Mouse (Mus musculus) splenic B cell, adult 2 months (primary cell): Measurements from ENCODE around the gene Ppa2.

Source experiments
- DNase-seq: peaks from one replicate; pipeline ENCODE4 v3.0.0-alpha.2; 2011; ENCODE audit warnings: low read depth, low spot score
- H3K27me3 ChIP-seq: 2 replicates; pipeline ENCODE4 v1.6.1; 2012; ENCODE audit warnings: mild to moderate bottlenecking, low read length, moderate library complexity, mixed read lengths; ENCODE audit not compliant: control insufficient read depth, poor library complexity, insufficient read depth, severe bottlenecking
- H3K36me3 ChIP-seq: 2 replicates; pipeline ENCODE4 v1.6.1; 2012; ENCODE audit warnings: mild to moderate bottlenecking, low read length, moderate library complexity, mixed read lengths; ENCODE audit not compliant: control insufficient read depth, poor library complexity, insufficient read depth, severe bottlenecking

Ppa2 gene

DNA sequence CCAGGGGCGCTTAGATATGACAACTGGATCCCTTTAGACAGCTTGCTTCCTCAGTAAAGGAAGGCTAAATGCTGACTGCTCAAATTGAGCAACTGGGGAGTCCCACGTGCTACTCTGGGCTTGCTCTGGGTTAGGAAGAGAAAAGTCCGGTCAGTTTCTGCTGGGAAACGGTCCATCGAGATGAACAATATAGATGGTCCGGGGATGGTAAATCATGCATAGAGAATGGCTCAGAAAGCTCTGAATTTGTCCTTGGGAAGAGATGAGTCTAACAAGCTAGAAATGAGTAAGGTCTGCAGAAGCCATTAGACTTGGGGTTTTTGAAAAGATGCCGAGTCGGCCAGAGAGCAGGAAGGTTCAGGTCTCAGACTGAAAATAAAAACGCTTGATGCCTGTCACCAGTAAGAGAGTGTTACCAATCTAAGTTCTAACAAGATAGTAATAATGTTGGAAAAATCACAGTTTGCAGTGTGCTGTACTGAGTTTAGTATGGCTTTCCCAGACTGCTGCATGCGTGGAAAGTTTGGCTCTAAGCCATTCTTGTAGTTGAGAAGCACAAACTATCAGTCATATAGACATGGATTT, 80.0 kb downstream of the Ppa2 start:
- DNase-seq, result no peak
- H3K36me3 ChIP-seq, result no peaks in the 10 kb centered on the region
- H3K27me3 ChIP-seq, result no peaks in the 10 kb centered on the region

DNA sequence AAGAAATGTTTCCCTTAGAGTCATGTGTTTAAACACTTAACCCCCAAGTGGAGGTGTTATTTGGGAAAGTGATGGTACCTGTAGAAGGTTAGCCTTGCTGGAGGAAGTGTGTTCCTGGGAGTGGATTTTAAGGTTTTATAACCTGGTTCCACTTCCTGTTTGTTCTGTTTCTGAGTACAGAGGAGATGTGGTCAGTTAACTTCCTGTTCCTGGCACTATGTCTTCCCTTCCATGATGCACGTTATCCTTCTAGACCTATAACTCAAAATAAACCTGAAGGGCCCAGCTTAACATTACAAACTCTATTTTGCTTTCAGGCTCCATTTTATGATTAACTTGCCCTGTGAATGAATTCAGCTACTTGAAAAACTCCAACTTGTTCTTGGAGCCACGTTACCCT, 84.6 kb downstream of the Ppa2 start:
- no peaks in the 10 kb centered on the region for H3K36me3 ChIP-seq
- no peaks in the 10 kb centered on the region for H3K27me3 ChIP-seq
- peak; percentile 28 for DNase-seq

DNA sequence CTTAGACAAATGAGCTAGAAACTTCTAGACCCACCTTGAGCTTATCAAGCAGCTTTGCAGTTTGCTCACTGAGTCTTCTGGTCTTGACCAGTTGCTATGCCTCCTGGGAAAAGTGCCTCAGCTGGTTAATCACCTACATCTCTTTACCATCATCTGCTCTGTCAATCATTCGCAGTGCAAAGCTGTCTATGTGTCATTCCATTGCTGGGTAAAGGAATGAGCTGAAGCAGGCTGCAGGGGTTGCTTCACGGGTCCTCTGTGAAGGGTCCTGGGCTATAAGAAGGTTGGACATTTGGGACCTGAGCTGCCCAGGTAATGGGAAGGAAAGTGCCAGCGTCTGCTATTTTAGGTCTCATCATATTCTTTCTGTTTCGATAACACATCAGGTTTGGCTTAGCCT, 93.9 kb downstream of the Ppa2 start:
- no peak for DNase-seq
- no peaks in the 10 kb centered on the region for H3K36me3 ChIP-seq
- H3K27me3 ChIP-seq, result no peaks in the 10 kb centered on the region

DNA sequence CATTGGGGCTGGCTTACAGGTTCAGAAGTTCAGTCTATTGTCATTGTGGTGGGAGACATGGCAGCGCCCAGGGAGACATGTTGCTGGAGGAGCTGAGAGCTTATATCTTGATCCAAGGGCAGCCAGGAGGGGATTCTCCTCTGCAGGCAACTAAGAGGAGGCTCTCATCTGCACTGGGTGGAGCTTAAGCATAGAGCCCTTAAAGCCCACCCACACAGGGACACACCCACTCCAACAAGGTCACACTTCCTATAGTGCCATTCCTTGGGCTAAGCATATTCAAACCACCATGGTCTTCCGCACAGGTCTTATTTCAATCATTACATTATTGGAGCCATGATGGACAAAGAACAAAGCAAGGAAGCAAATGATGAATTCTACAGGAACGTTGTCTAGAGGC, 95.7 kb downstream of the Ppa2 start:
- DNase-seq, result no peak
- H3K36me3 ChIP-seq, result no peaks in the 10 kb centered on the region
- H3K27me3 ChIP-seq, result no peaks in the 10 kb centered on the region

DNA sequence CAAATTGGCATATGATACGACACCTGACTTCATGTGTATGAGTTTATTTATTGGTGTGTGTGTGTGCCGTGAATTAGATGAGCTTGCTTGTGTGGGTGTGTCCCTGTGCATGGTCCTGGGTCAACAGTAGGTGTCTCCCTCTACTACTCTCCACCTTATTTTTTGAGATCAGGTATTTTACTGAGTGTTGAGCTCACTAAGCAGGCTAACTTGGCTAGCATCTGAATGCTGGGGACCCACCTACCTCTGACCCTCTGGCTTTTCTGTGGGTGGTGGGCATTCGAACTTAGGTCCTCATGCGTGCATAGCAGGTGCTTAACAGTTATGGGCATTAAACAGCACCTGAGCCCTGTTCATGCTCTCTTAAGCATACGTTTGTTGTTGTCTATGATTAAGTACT, 96.3 kb downstream of the Ppa2 start:
- peak; percentile 6 for DNase-seq
- Histone ChIP-seq H3K36me3 (no peaks in the 10 kb centered on the region), H3K27me3 (no peaks in the 10 kb centered on the region)

DNA sequence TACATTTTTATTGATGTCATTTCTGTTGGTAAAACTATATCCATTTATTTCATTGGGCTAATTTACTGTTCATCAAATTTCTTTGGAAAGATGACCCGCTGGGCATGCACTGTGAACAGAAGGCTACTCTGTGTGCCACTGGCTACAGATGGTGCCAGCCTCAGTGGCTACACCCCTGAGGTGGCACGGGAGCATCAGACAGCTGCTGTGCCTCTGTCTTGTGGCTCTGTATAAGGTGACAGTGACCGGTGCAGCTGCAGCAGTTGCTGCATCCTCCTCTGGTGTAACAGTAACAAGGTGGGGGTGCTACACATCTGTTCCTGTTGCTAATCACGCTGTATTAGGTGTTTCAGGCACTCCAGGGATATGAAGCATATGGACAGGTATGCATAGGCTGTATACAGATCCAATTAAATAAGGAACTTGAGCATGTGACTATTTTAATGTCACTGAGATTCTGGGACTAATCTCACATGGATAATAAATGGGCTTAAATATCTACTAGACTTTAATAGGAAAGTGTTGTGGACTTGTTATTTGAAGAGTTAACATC, 101.3 kb downstream of the Ppa2 start:
- H3K27me3 ChIP-seq, result no peaks in the 10 kb centered on the region
- H3K36me3 ChIP-seq, result no peaks in the 10 kb centered on the region
- DNase-seq, result no peak

DNA sequence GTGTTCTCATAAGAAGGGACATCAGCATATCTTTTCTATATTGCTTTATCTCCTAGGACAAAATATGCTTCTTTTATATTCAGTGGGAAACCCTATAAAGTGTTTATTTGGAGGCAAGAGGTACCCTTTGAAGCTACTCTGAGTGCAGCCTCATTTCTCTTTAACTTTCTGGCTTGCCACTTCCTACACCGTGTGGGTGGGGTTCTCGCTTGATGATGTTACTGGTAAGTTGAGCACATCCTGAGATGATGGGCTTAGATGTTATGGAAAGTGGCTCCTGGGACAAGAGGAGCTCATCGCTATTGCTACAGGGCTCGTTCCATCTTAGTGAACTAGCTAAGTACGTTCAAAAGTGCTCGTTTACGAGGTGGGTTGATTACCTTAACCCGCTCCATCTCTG, 101.9 kb downstream of the Ppa2 start:
- Histone ChIP-seq H3K36me3 (no peaks in the 10 kb centered on the region), H3K27me3 (no peaks in the 10 kb centered on the region)
- DNase-seq, result no peak

DNA sequence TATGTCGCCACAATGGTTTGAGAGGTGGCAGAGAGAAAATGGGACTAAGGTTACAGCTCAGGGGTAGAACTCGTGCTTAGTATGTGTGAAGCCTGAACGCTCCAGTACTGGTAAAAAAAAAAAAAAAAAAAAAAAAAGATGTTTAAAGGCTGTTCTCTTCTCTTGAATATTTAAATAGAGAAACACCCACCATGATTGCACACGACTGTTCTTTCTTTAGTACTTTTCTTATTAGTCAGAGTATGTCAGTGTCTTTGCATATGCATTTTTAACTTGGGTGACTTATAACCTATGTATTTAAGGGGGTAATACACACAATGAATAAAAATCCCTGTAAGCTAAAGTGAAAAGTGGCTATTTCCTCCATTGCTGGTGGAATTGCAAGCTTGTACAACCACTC, 104.8 kb downstream of the Ppa2 start:
- no peak for DNase-seq
- Histone ChIP-seq H3K27me3 (no peaks in the 10 kb centered on the region), H3K36me3 (no peaks in the 10 kb centered on the region)

- no peaks in the 10 kb centered on the region for H3K27me3 ChIP-seq
- no peaks in the 10 kb centered on the region for H3K36me3 ChIP-seq
- no peak for DNase-seq
Observed at GRCm38 (mm10) chr3:133423073-133423472, 113.2 kb downstream of the Ppa2 start.
